Mouse (Mus musculus): Measurements from ENCODE around the gene Cyp2d34. TPM values are rescaled to one million over a fixed set of nuclear protein-coding genes. Genes with fewer than 3 reads are reported as not detected.

Cyp2d34 gene
- total RNA-seq (2021) = not detected
- polyA plus RNA-seq (2012; rRNA removed) = not detected in 2 replicates
- long read RNA-seq = 0 reads

- WGBS = 84% methylated on average over 7 of the region's 7 CpGs
- H3K9ac ChIP-seq (ENCODE audit: low read depth, low read length) = no peak within 1 kb of the TSS
Observed at GRCm38 (mm10) chr15:82620531-82621202, at the start of gene Cyp2d34. Gene Cyp2d34 (minus strand): TSS chr15:82620946.

DNA sequence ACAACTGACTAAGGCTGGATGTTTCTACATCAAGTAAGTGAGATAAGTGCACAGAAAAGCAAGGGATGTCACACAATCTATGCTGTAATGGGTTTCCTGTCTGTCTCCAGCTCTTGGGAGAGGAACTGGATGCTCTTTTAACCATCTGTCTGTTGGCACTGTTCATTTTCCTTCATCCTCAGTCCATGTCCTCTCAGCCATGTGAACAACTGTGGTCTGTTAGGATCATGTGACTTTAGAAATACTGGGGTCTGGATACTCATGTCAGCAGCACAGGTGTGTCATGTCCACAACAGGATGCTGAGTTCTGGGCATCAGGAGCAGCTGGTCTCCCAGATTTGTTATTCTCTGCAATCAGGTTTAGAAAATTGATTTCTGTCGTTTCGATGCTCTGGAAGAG lies 35.6 kb upstream of the Cyp2d34 start:
- no peaks in the 10 kb centered on the region for H3K4me1 ChIP-seq (ENCODE audit: control insufficient read depth, insufficient read depth, low read length)
- H3K4me3 ChIP-seq = no peak overlapping the region
- no peak for DNase-seq
- intact Hi-C loops (cut with DNase I) = no loop called here
- WGBS = 48% methylated on average over 2 of the region's 2 CpGs
- no peaks in the 10 kb centered on the region for H3K36me3 ChIP-seq (ENCODE audit: control insufficient read depth, insufficient read depth, low read length)
- no peak overlapping the region for H3K9ac ChIP-seq (ENCODE audit: low read depth, low read length)
- H3K79me2 ChIP-seq (replicated peaks; ENCODE audit: control insufficient read depth, insufficient read depth, low read length) = no peaks in the 10 kb centered on the region
- H3K27me3 ChIP-seq (ENCODE audit: control insufficient read depth, insufficient read depth, low read length) = no peaks in the 10 kb centered on the region
- no peak overlapping the region for H3K27ac ChIP-seq
- TF ChIP-seq CTCF (IDR thresholded peaks at IDR 0.05) (no peak), EP300 (IDR thresholded peaks at IDR 0.05; ENCODE audit: insufficient read depth, low read depth, low read length) (no peak), POLR2A (IDR thresholded peaks at IDR 0.05; ENCODE audit: insufficient read depth, low read depth, low read length) (no peak)

More at GRCm38 (mm10) chr15:82620531-82621202, at the start of gene Cyp2d34:
- H3K27me3 ChIP-seq (ENCODE audit: control insufficient read depth, insufficient read depth, low read length) = no peaks in the 10 kb centered on the region
- no peak within 1 kb of the TSS for H3K27ac ChIP-seq
- no peaks in the 10 kb centered on the region for H3K4me1 ChIP-seq (ENCODE audit: control insufficient read depth, insufficient read depth, low read length)
- TF ChIP-seq CTCF (IDR thresholded peaks at IDR 0.05) (no peak), POLR2A (IDR thresholded peaks at IDR 0.05; ENCODE audit: insufficient read depth, low read depth, low read length) (no peak), EP300 (IDR thresholded peaks at IDR 0.05; ENCODE audit: insufficient read depth, low read depth, low read length) (no peak)
- no peaks in the 10 kb centered on the region for H3K79me2 ChIP-seq (replicated peaks; ENCODE audit: control insufficient read depth, insufficient read depth, low read length)
- H3K4me3 ChIP-seq = no peak within 1 kb of the TSS
- no peaks in the 10 kb centered on the region for H3K36me3 ChIP-seq (ENCODE audit: control insufficient read depth, insufficient read depth, low read length)
- DNase-seq = no peak
- intact Hi-C loops (cut with DNase I) = no loop called here

GRCm38 (mm10) chr15:82644371-82644770 lies 23.6 kb upstream of the Cyp2d34 start:
- intact Hi-C loops (cut with DNase I) = no loop called here
- 59% methylated on average over 3 of the region's 3 CpGs for WGBS
- no peak for DNase-seq
- H3K4me1 ChIP-seq (ENCODE audit: control insufficient read depth, insufficient read depth, low read length) = no peaks in the 10 kb centered on the region
- no peak for TF ChIP-seq EP300 (IDR thresholded peaks at IDR 0.05; ENCODE audit: insufficient read depth, low read depth, low read length)
- H3K27me3 ChIP-seq (ENCODE audit: control insufficient read depth, insufficient read depth, low read length) = no peaks in the 10 kb centered on the region
- no peak overlapping the region for H3K27ac ChIP-seq
- no peaks in the 10 kb centered on the region for H3K36me3 ChIP-seq (ENCODE audit: control insufficient read depth, insufficient read depth, low read length)
- H3K9ac ChIP-seq (ENCODE audit: low read depth, low read length) = no peak overlapping the region
- H3K4me3 ChIP-seq = no peak overlapping the region
- H3K79me2 ChIP-seq (replicated peaks; ENCODE audit: control insufficient read depth, insufficient read depth, low read length) = no peaks in the 10 kb centered on the region

GRCm38 (mm10) chr15:82643771-82644170 lies 23.0 kb upstream of the Cyp2d34 start:
- WGBS = 88% methylated on average over 5 of the region's 5 CpGs
- Histone ChIP-seq H3K27ac (no peak overlapping the region), H3K79me2 (replicated peaks; ENCODE audit: control insufficient read depth, insufficient read depth, low read length) (no peaks in the 10 kb centered on the region), H3K9ac (ENCODE audit: low read depth, low read length) (no peak overlapping the region), H3K36me3 (ENCODE audit: control insufficient read depth, insufficient read depth, low read length) (no peaks in the 10 kb centered on the region), H3K27me3 (ENCODE audit: control insufficient read depth, insufficient read depth, low read length) (no peaks in the 10 kb centered on the region), H3K4me1 (ENCODE audit: control insufficient read depth, insufficient read depth, low read length) (no peaks in the 10 kb centered on the region), H3K4me3 (no peak overlapping the region)
- no peak for TF ChIP-seq EP300 (IDR thresholded peaks at IDR 0.05; ENCODE audit: insufficient read depth, low read depth, low read length)
- no peak for TF ChIP-seq POLR2A (IDR thresholded peaks at IDR 0.05; ENCODE audit: insufficient read depth, low read depth, low read length)
- TF ChIP-seq CTCF (IDR thresholded peaks at IDR 0.05) = no peak
- no peak for DNase-seq
- intact Hi-C loops (cut with DNase I) = no loop called here

DNA sequence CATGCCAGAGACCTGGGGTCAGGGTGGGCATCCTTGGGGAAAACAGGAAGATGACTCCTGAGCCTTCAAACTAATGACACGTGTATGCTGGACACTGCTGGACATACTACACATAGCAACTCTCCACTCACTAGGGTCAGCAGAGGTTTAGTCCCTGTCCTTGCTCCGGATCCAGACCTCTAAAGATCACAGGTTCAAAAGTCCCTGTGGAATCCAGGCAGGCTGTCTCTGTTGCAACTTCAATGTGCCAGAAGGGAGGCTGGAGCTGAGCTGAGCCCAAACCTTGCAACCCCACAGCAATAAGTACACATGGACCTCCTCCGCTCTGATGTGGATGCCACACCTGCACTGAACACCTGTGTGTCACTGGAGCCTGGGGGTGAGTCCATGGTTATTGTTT lies 22.0 kb upstream of the Cyp2d34 start:
- DNase-seq = no peak
- no peaks in the 10 kb centered on the region for H3K27me3 ChIP-seq (ENCODE audit: control insufficient read depth, insufficient read depth, low read length)
- WGBS = 74% methylated on average over 3 of the region's 3 CpGs
- no peaks in the 10 kb centered on the region for H3K4me1 ChIP-seq (ENCODE audit: control insufficient read depth, insufficient read depth, low read length)
- H3K9ac ChIP-seq (ENCODE audit: low read depth, low read length) = no peak overlapping the region
- intact Hi-C loops (cut with DNase I) = no loop called here
- H3K36me3 ChIP-seq (ENCODE audit: control insufficient read depth, insufficient read depth, low read length) = no peaks in the 10 kb centered on the region
- H3K27ac ChIP-seq = no peak overlapping the region
- H3K4me3 ChIP-seq = no peak overlapping the region
- no peaks in the 10 kb centered on the region for H3K79me2 ChIP-seq (replicated peaks; ENCODE audit: control insufficient read depth, insufficient read depth, low read length)
- no peak for TF ChIP-seq POLR2A (IDR thresholded peaks at IDR 0.05; ENCODE audit: insufficient read depth, low read depth, low read length)
- no peak for TF ChIP-seq EP300 (IDR thresholded peaks at IDR 0.05; ENCODE audit: insufficient read depth, low read depth, low read length)
- TF ChIP-seq CTCF (IDR thresholded peaks at IDR 0.05) = no peak

- H3K9ac ChIP-seq (ENCODE audit: low read depth, low read length) = no peak overlapping the region
- no peaks in the 10 kb centered on the region for H3K27me3 ChIP-seq (ENCODE audit: control insufficient read depth, insufficient read depth, low read length)
- no peaks in the 10 kb centered on the region for H3K79me2 ChIP-seq (replicated peaks; ENCODE audit: control insufficient read depth, insufficient read depth, low read length)
- no peak for TF ChIP-seq EP300 (IDR thresholded peaks at IDR 0.05; ENCODE audit: insufficient read depth, low read depth, low read length)
- no peak for TF ChIP-seq POLR2A (IDR thresholded peaks at IDR 0.05; ENCODE audit: insufficient read depth, low read depth, low read length)
- TF ChIP-seq CTCF (IDR thresholded peaks at IDR 0.05) = no peak
- no peaks in the 10 kb centered on the region for H3K4me1 ChIP-seq (ENCODE audit: control insufficient read depth, insufficient read depth, low read length)
- no peaks in the 10 kb centered on the region for H3K36me3 ChIP-seq (ENCODE audit: control insufficient read depth, insufficient read depth, low read length)
- WGBS = 66% methylated on average over 2 of the region's 2 CpGs
- intact Hi-C loops (cut with DNase I) = no loop called here
- H3K27ac ChIP-seq = no peak overlapping the region
- no peak for DNase-seq
- H3K4me3 ChIP-seq = no peak overlapping the region
Observed at GRCm38 (mm10) chr15:82641921-82642320, 21.2 kb upstream of the Cyp2d34 start.
